Mouse (Mus musculus) macrophage (primary cell): ENCODE measurements at regions not wholly inside any gene's neighbourhood (a gene's known extent, or its start where the extent isn't known, plus 50 kb on each side); places are given as distances from the start of the nearest gene placed in this dataset.

Experiments used
- H3K27ac ChIP-seq: fragments of 350-480 bp; formaldehyde crosslinking; 2 replicates; pipeline ENCODE4 v1.9.0; 2021
- H3K36me3 ChIP-seq: fragments of 350-480 bp; formaldehyde crosslinking; 2 replicates; pipeline ENCODE4 v1.9.0; 2021; ENCODE audit errors: inconsistent target
- H3K4me3 ChIP-seq: fragments of 350-480 bp; formaldehyde crosslinking; 2 replicates; pipeline ENCODE4 v1.9.0; 2021; ENCODE audit errors: inconsistent target
- H3K79me2 ChIP-seq: fragments of 350-480 bp; formaldehyde crosslinking; 2 replicates; pipeline ENCODE4 v1.9.0; 2021; ENCODE audit errors: inconsistent target
- WGBS: methylation state at CpG from one replicate; pipeline ENCODE4 v1.1.7; 2026; ENCODE audit warnings: inconsistent platforms; ENCODE audit not compliant: missing documents; 5-methylcytosine and 5-hydroxymethylcytosine counted together

- H3K36me3 ChIP-seq, result no peaks in the 10 kb centered on the region
- WGBS, result 100% methylated on average over 3 of the region's 3 CpGs
- H3K4me3 ChIP-seq, result no peak overlapping the region
- H3K79me2 ChIP-seq, result no peaks in the 10 kb centered on the region
- no peak overlapping the region for H3K27ac ChIP-seq
Measured at GRCm38 (mm10) chr7:83045266-83045665, 178.1 kb downstream of the Mex3b start.

- no peaks in the 10 kb centered on the region for H3K79me2 ChIP-seq
- H3K36me3 ChIP-seq, result no peaks in the 10 kb centered on the region
- H3K27ac ChIP-seq, result no peak overlapping the region
- WGBS, result 86% methylated on average over 3 of the region's 3 CpGs
- H3K4me3 ChIP-seq, result no peak overlapping the region
Measured at GRCm38 (mm10) chr7:83050011-83050410, 182.9 kb downstream of the Mex3b start.

GRCm38 (mm10) chr7:83050833-83051497 lies 183.8 kb downstream of the Mex3b start:
- Histone ChIP-seq H3K27ac (no peak overlapping the region), H3K36me3 (no peaks in the 10 kb centered on the region), H3K4me3 (no peak overlapping the region), H3K79me2 (no peaks in the 10 kb centered on the region)
- WGBS, result 57% methylated on average over 6 of the region's 6 CpGs

- H3K4me3 ChIP-seq, result no peak overlapping the region
- no peaks in the 10 kb centered on the region for H3K36me3 ChIP-seq
- 97% methylated on average over 13 of the region's 13 CpGs for WGBS
- no peaks in the 10 kb centered on the region for H3K79me2 ChIP-seq
- H3K27ac ChIP-seq, result no peak overlapping the region
Measured at GRCm38 (mm10) chr7:83056101-83056935, 189.2 kb downstream of the Mex3b start.

DNA sequence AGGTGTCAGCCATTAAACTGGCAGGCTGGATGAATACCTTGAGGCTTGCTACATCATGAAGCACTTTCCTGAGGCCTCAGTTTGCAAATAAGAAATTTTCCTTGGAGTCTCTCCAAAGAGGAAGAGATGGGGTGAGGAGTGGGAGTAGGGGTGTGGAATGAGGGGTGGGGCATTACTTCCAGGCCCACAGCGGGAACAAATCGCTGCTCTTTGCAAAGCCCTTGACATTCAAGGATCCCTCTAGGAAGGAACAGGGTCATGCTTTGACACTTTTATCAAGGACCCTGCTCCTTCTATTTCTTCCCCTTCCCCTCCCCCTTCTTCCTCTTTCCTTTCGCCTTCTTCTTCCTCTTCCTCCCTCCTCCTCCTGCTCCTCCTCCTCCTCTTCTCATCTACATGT lies 193.2 kb downstream of the Mex3b start:
- 67% methylated on average over 3 of the region's 3 CpGs for WGBS
- no peak overlapping the region for H3K27ac ChIP-seq
- no peak overlapping the region for H3K4me3 ChIP-seq
- no peaks in the 10 kb centered on the region for H3K79me2 ChIP-seq
- H3K36me3 ChIP-seq, result no peaks in the 10 kb centered on the region

DNA sequence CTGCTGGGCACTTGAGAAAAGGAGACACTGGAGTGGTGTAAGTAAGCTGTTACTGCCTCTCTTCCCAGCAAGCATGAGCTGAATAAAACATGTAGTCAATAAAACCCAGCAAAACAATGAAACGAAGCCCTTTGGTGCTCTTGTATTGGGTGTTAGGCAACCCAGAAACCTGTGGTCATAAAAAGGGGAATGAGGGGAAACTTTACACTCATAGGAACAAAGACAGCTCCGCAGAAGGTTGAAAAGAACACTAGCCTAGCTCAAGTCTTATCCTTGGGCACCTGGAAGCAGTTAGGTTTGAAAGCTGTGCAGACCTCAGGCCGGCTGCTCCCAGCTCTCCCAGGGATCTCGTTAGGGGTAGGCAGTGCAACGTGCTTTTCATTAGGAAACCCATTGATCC lies 193.6 kb downstream of the Mex3b start:
- H3K4me3 ChIP-seq, result no peak overlapping the region
- 50% methylated on average over 5 of the region's 5 CpGs for WGBS
- H3K79me2 ChIP-seq, result no peaks in the 10 kb centered on the region
- H3K27ac ChIP-seq, result no peak overlapping the region
- H3K36me3 ChIP-seq, result no peaks in the 10 kb centered on the region

- Histone ChIP-seq H3K27ac (peak overlapping the region; percentile 40), H3K4me3 (no peak overlapping the region), H3K36me3 (no peaks in the 10 kb centered on the region), H3K79me2 (no peaks in the 10 kb centered on the region)
- 92% methylated on average over 7 of the region's 7 CpGs for WGBS
Measured at GRCm38 (mm10) chr7:83061197-83061893, 194.2 kb downstream of the Mex3b start.

GRCm38 (mm10) chr7:83061894-83062477 lies 194.9 kb downstream of the Mex3b start:
- H3K36me3 ChIP-seq, result no peaks in the 10 kb centered on the region
- peak overlapping the region; percentile 40 for H3K27ac ChIP-seq
- H3K79me2 ChIP-seq, result no peaks in the 10 kb centered on the region
- WGBS, result 21% methylated on average over 6 of the region's 6 CpGs
- no peak overlapping the region for H3K4me3 ChIP-seq

DNA sequence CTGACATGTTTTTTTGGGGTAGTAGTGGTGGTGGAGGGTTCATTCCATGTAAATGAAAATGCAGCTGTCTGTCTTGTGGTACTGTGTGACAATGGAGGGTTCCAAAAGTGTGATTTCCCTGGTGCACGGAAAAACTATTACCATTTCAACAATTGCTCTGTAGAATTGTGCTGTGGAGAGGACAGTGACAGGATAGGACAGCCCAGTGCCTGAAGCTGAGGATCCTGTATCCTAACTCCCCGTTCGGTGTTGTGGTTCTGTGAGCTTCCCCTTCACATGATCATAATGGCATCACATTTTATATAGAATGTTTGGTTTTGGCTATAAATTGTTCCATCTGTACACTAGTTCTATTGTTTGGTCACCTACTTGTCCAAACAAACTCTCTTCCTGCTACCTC lies 196.4 kb downstream of the Mex3b start:
- no peak overlapping the region for H3K27ac ChIP-seq
- no peak overlapping the region for H3K4me3 ChIP-seq
- H3K36me3 ChIP-seq, result no peaks in the 10 kb centered on the region
- no peaks in the 10 kb centered on the region for H3K79me2 ChIP-seq
- WGBS, result 92% methylated on average over 3 of the region's 3 CpGs

GRCm38 (mm10) chr7:83065341-83065740 lies 198.2 kb downstream of the Mex3b start:
- no peaks in the 10 kb centered on the region for H3K36me3 ChIP-seq
- 97% methylated on average over 3 of the region's 3 CpGs for WGBS
- no peak overlapping the region for H3K27ac ChIP-seq
- no peaks in the 10 kb centered on the region for H3K79me2 ChIP-seq
- H3K4me3 ChIP-seq, result no peak overlapping the region

DNA sequence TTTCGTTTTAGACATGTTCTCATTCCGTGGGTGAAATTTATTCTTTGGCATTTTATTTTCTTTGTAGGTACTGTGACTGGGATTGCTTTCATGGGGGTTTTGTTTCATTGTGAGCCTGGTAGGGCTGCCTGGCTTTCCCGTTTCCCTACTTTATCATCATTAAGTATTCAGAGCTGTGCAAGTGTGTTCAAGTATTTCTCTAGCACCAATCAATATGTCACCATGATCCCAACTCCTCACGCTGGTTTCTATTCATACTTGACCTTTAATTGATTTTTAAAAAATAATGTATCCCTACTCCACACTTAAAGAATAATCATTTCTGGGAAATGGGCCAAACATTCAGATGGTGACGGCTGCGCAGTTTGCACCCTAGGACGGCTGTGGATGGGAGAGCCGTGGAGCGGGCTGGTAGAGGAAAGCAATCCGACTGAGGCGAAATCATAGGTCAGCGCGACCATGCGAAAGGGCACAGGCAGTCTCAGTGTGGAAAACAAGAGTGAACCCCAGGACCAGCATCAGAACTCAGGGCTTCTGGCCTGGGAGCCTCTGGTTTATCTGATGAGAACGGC lies 207.4 kb downstream of the Mex3b start:
- H3K36me3 ChIP-seq, result no peaks in the 10 kb centered on the region

GRCm38 (mm10) chr7:83075159-83075952 lies 208.2 kb downstream of the Mex3b start:
- Histone ChIP-seq H3K4me3 (no peak overlapping the region), H3K27ac (no peak overlapping the region), H3K36me3 (no peaks in the 10 kb centered on the region), H3K79me2 (no peaks in the 10 kb centered on the region)
- 35% methylated on average over 4 of the region's 4 CpGs for WGBS

More for the DNA sequence above, 207.4 kb downstream of the Mex3b start:
- H3K27ac ChIP-seq, result no peak overlapping the region
- 83% methylated on average over 15 of the region's 15 CpGs for WGBS
- no peaks in the 10 kb centered on the region for H3K79me2 ChIP-seq
- no peak overlapping the region for H3K4me3 ChIP-seq

DNA sequence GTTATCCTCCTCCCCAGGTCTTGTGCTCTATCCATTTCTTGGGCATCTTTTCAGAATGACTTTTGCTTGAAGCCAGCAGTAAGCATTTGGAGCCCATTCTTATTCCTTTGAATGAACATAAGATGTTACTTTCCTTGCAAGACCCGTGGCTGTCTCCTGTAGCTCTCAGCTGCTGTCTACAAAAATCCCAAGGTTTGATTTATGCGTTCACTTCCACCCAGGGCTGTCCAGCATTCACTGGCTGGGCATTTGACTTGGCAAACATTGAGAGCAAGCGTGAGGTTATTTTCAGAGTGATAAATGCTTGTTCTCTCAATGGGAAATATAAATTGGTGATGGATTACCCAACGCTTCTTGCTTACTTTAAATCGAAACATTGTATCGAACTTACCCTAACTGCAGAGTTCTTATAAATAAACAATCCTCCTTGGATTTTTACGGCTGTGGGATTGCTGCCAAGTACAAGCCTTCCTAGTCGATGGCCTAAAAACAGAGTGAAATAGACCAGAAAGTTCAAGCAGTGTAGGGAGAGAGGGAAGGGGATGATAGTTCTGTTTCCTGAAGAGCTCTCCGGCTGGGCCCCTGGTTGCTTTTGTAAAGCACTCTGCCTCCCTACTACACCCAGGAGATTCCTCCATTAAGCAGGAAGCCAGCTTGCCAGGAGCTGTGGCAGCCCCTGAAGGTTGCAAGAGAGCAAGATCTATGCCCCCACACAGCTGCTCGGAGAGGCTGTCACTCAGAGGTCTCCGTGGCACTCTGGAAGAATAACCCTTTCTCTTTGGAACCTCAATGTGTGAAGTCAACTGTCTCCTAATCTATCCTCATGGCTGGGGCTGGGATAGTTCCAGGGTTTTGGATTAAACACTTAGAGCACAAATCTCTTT lies 210.1 kb downstream of the Mex3b start:
- no peak overlapping the region for H3K27ac ChIP-seq
- no peaks in the 10 kb centered on the region for H3K36me3 ChIP-seq
- WGBS, result 69% methylated on average over 10 of the region's 11 CpGs
- no peak overlapping the region for H3K4me3 ChIP-seq
- no peaks in the 10 kb centered on the region for H3K79me2 ChIP-seq
